Mouse (Mus musculus): ENCODE measurements around the gene AB124611. TPM values are rescaled to one million over a fixed set of nuclear protein-coding genes. Genes with fewer than 3 reads are reported as not detected.

The AB124611 gene
- total RNA-seq, 2 experiments from 2014 or later = not detected

Small RNA genes lying within 50 kb of the gene (microRNA-seq; reads per million reads assigned to microRNA genes)
- gene Mir199a-1 = 0 reads per million in 2 experiments

Other genes with a start within 250 kb of the AB124611 start
- 10 to 100 TPM; 39.7 to 46.9 TPM for gene Kri1, start 238.2 kb upstream of the AB124611 start, total RNA-seq (2021)
- 10 to 100 TPM; 53.7 to 56.7 TPM for gene Cdkn2d, start 234.8 kb upstream of the AB124611 start, total RNA-seq (2021)
- under 1 TPM; 0.18 to 0.30 TPM for gene Ap1m2, start 213.8 kb upstream of the AB124611 start, total RNA-seq (2021)
- 10 to 100 TPM; 44.7 to 48.0 TPM for gene Slc44a2, start 205.5 kb upstream of the AB124611 start, total RNA-seq (2021)
- 100 to 1,000 TPM in 1 of 2 experiments, 10 to 100 TPM in 1; 99.2 to 101 TPM for gene Ilf3, start 158.3 kb upstream of the AB124611 start, total RNA-seq (2021)
- gene Qtrt1, start 114.3 kb upstream of the AB124611 start, total RNA-seq (2021) = 10 to 100 TPM; 26.0 to 36.4 TPM
- 10 to 100 TPM; 59.8 to 59.9 TPM for gene Dnm2, start 101.3 kb upstream of the AB124611 start, total RNA-seq (2021)
- gene Tmed1, start 15.9 kb upstream of the AB124611 start, total RNA-seq (2021) = 10 to 100 TPM; 11.1 to 11.8 TPM
- 10 to 100 TPM; 76.4 to 81.6 TPM for gene Carm1, start 20.7 kb downstream of the AB124611 start, total RNA-seq (2021)
- 10 to 100 TPM; 61.7 to 63.6 TPM for gene Timm29, start 66.5 kb downstream of the AB124611 start, total RNA-seq (2021)
- gene Yipf2, start 66.7 kb downstream of the AB124611 start, total RNA-seq (2021) = 10 to 100 TPM; 19.5 to 20.0 TPM
- 100 to 1,000 TPM; 111 to 117 TPM for gene Smarca4, start 90.0 kb downstream of the AB124611 start, total RNA-seq (2021)
- gene Ldlr, start 197.3 kb downstream of the AB124611 start, total RNA-seq (2021) = 10 to 100 TPM; 13.1 to 15.4 TPM
- gene Spc24, start 234.1 kb downstream of the AB124611 start, total RNA-seq (2021) = 1 to 10 TPM; 1.9 to 2.7 TPM